Mouse (Mus musculus) ES-E14 (cell line): ENCODE measurements at regions not wholly inside any gene's neighbourhood (a gene's known extent, or its start where the extent isn't known, plus 50 kb on each side); places are given as distances from the start of the nearest gene placed in this dataset.

ENCODE experiments used
- DNase-seq: peaks from one replicate; pipeline ENCODE4 v3.0.0-alpha.2; 2013; ENCODE audit warnings: low read depth, low spot score
- H3K27ac ChIP-seq: 2 replicates; pipeline ENCODE4 v1.5.1; 2012; ENCODE audit warnings: low read depth, mild to moderate bottlenecking, low read length, moderate library complexity, mixed read lengths; ENCODE audit not compliant: poor library complexity, insufficient read depth, severe bottlenecking
- H3K36me3 ChIP-seq: 2 replicates; pipeline ENCODE4 v1.6.1; 2012; ENCODE audit warnings: mild to moderate bottlenecking, low read length, moderate library complexity, mixed read lengths; ENCODE audit not compliant: control insufficient read depth, poor library complexity, insufficient read depth, severe bottlenecking
- H3K4me1 ChIP-seq, 2 experiments: fragments of 150-350 bp in 1 of 2; sonication (generic) in 1 of 2; 2 replicates each; pipeline ENCODE4 v1.6.1; 2012; ENCODE audit warnings: low read length in 2 of 2, mild to moderate bottlenecking in 1 of 2, mixed read lengths in 1 of 2; ENCODE audit not compliant: control insufficient read depth in 2 of 2, insufficient read depth in 2 of 2, poor library complexity in 1 of 2
- H3K4me3 ChIP-seq, 2 experiments: fragments of 150-350 bp in 1 of 2; sonication (generic) in 1 of 2; 2 replicates each; pipeline ENCODE4 v1.5.1; 2012; ENCODE audit warnings: low read length in 2 of 2, low read depth in 1 of 2, mild to moderate bottlenecking in 1 of 2, mixed read lengths in 1 of 2; ENCODE audit not compliant: insufficient read depth in 1 of 2, poor library complexity in 1 of 2, severe bottlenecking in 1 of 2
- H3K9ac ChIP-seq: 2 replicates; pipeline ENCODE4 v1.6.1; 2012; ENCODE audit warnings: low read depth, mild to moderate bottlenecking, low read length, mixed read lengths; ENCODE audit not compliant: poor library complexity, insufficient read depth, severe bottlenecking
- H3K9me3 ChIP-seq: fragments of 150-350 bp; sonication (generic); 2 replicates; pipeline ENCODE4 v1.6.1; 2012; ENCODE audit warnings: low read depth, mild to moderate bottlenecking, low read length; ENCODE audit not compliant: control insufficient read depth, insufficient read depth
- CHD2 ChIP-seq: IDR thresholded peaks from 2 replicates; pipeline ENCODE4 v1.6.1; 2014; ENCODE audit warnings: mild to moderate bottlenecking, low read depth, low read length, inconsistent platforms
- HCFC1 ChIP-seq: IDR thresholded peaks from 2 replicates; pipeline ENCODE4 v1.6.1; 2012; ENCODE audit warnings: low read length, inconsistent platforms, borderline replicate concordance; ENCODE audit not compliant: insufficient read depth
- MAFK ChIP-seq: IDR thresholded peaks from 2 replicates; pipeline ENCODE4 v1.6.1; 2014; ENCODE audit warnings: mild to moderate bottlenecking, low read depth, low read length, inconsistent platforms; ENCODE audit not compliant: insufficient read depth
- ZC3H11A ChIP-seq: IDR thresholded peaks from 2 replicates; pipeline ENCODE4 v1.6.1; 2012; ENCODE audit warnings: low read depth, mild to moderate bottlenecking, inconsistent platforms, low read length, borderline replicate concordance
- ZNF384 ChIP-seq: IDR thresholded peaks from 2 replicates; pipeline ENCODE4 v1.6.1; 2012; ENCODE audit warnings: low read depth, low read length, inconsistent platforms
- in situ Hi-C, 2 experiments: fragments of 600-800 bp; cut with MboI; formaldehyde crosslinking; loops; one replicate each; pipeline ENCODE4 v1.15.1; 2025; ENCODE audit warnings: low sequenced_read_pairs in 2 of 2, inconsistent platforms in 1 of 2; ENCODE audit not compliant: unreplicated experiment in 2 of 2

GRCm38 (mm10) chr10:25118674-25119670 is 188.7 kb downstream of the Akap7 start:
- H3K36me3 ChIP-seq = no peaks in the 10 kb centered on the region
- peak; percentile 25 for DNase-seq
- no peaks in the 10 kb centered on the region for H3K9me3 ChIP-seq
- TF ChIP-seq CHD2 = no peak
- peaks cover 0 to 22% of the 10 kb centered on the region in 2 experiments; a peak in 2 of 4 replicates for H3K4me1 ChIP-seq
- no peak overlapping the region for H3K9ac ChIP-seq
- H3K4me3 ChIP-seq = peak overlapping the region in 1 of 2 experiments; percentile 5; a peak in 1 of 4 replicates
- in situ Hi-C loops = no loop called here
- no peak overlapping the region; the same call in 1 of the 2 replicates for H3K27ac ChIP-seq

- in situ Hi-C loops = no loop called here
- no peak for DNase-seq
- TF ChIP-seq ZC3H11A = no peak
- no peak for TF ChIP-seq ZNF384
- no peak for TF ChIP-seq MAFK
- no peak for TF ChIP-seq HCFC1
- TF ChIP-seq CHD2 = no peak
- H3K36me3 ChIP-seq = no peaks in the 10 kb centered on the region
- H3K9ac ChIP-seq = no peak overlapping the region
- peaks cover 0 to 20% of the 10 kb centered on the region in 2 experiments; a peak in 2 of 4 replicates for H3K4me1 ChIP-seq
- H3K4me3 ChIP-seq = no peak overlapping the region
- no peaks in the 10 kb centered on the region for H3K9me3 ChIP-seq
- no peak overlapping the region for H3K27ac ChIP-seq
These were observed 187.0 kb upstream of the Arg1 start for GRCm38 (mm10) chr10:25114316-25114715.

- Histone ChIP-seq H3K4me1 (peaks cover 0 to 8% of the 10 kb centered on the region in 2 experiments; a peak in 1 of 4 replicates), H3K27ac (no peak overlapping the region), H3K9ac (no peak overlapping the region), H3K9me3 (no peaks in the 10 kb centered on the region), H3K4me3 (no peak overlapping the region), H3K36me3 (no peaks in the 10 kb centered on the region)
- no peak for DNase-seq
- in situ Hi-C loops = no loop called here
- no peak for TF ChIP-seq ZC3H11A
- TF ChIP-seq ZNF384 = no peak
- no peak for TF ChIP-seq MAFK
- TF ChIP-seq HCFC1 = no peak
- no peak for TF ChIP-seq CHD2
These were observed 185.3 kb upstream of the Arg1 start for GRCm38 (mm10) chr10:25112449-25113171.

DNA sequence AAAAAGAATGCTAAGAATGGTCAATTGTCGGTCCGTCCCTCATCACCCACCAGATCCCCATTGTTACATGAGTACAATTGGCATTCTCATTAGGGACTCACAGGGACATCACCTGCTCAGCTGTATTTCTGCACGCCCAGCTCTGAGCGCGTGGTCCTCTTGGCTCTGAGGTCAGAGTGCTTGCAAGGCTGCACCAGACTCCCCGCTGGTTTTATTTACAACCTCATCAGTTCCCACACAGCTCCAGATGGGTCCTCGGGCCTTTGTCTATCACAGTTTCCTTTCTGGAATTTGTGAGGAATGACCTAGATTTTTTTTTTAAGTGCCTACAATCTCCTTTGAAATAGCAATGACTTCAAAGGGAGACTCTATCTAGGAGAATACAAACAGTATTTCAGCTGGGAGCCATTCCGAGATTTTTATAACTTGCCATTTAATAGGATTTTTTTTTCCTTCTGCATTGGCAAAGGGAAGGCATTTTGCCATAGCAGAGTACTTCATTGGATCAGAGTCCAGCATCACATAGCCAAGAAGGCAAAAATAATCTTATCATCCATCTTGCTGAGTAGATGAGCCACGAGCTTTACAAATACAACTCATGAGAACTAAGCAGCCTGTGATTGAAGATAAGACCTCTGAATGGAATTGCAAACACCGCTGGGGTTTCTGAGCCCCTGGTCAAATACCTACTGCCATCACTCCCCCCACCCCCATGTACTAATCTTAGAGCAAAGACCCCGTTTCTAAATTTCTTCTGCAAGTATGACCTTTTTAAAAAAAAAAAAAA is 184.5 kb upstream of the Arg1 start:
- no peaks in the 10 kb centered on the region for H3K36me3 ChIP-seq
- TF ChIP-seq ZNF384 (0 out of 2 replicates have a peak, but pooled peaks have one; percentile 44), CHD2 (no peak)
- peaks cover 0 to 5% of the 10 kb centered on the region in 2 experiments; a peak in 1 of 4 replicates for H3K4me1 ChIP-seq
- H3K4me3 ChIP-seq = no peak overlapping the region
- DNase-seq = peak; percentile 22
- no peak overlapping the region for H3K27ac ChIP-seq
- in situ Hi-C loops = no loop called here
- no peak overlapping the region for H3K9ac ChIP-seq
- H3K9me3 ChIP-seq = no peaks in the 10 kb centered on the region
